Mouse (Mus musculus) large intestine, adult 2 months (tissue): ENCODE results near the gene Htr6. TPM values are rescaled to one million over a fixed set of nuclear protein-coding genes. Genes with fewer than 3 reads are reported as not detected.

ENCODE experiments used
- DNase-seq: peaks from one replicate; pipeline ENCODE4 v3.0.0-alpha.2; 2012; ENCODE audit warnings: low read depth, low spot score
- WGBS: fragments of 180-500 bp; shearing (Covaris S2); methylation state at CpG from one replicate; pipeline ENCODE4 v1.1.7; 2018; 5-methylcytosine and 5-hydroxymethylcytosine counted together
- polyA plus RNA-seq: library from polyadenylated mRNA; depleted of rRNA; stranded (reverse); fragments of >200 nt; gene quantifications from 2 replicates; pipeline ENCODE4 v1.2.3, GENCODE M21; 2012; rRNA removed

Gene Htr6
- polyA plus RNA-seq: 0.26 and 0.32 TPM in 2 replicates

GRCm38 (mm10) chr4:139075041-139075711 is at the start of gene Htr6:
Gene Htr6, minus strand, starts transcription at chr4:139075570.
- 1% methylated on average over 76 of the region's 77 CpGs for WGBS
- DNase-seq: no peak

DNA sequence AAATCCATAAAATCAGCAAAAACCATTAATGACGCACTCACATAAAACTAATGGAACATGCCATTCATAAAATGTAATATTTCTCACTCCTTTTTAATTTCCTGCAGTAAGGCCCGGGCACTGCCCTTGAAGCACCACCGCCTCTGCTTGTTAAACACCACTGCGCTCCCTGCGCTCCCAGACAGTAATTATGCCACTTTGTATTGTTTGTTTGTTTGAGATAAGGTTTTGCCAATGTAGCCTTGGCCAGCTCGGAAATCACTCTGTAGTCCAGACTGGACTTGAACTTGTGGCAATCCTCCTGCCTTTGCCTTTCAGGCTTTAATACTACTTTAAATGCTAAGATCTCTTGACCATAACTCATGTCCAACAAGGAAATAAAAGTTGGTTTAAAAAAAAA is 49.6 kb upstream of the Htr6 start:
- WGBS: 35% methylated on average over 6 of the region's 6 CpGs
- no peak for DNase-seq

GRCm38 (mm10) chr4:139122557-139122956 is 47.2 kb upstream of the Htr6 start:
- no peak for DNase-seq
- 78% methylated on average over 4 of the region's 4 CpGs for WGBS

- DNase-seq: no peak
- WGBS: 52% methylated on average over 7 of the region's 7 CpGs
Measured at GRCm38 (mm10) chr4:139120998-139121397, 45.6 kb upstream of the Htr6 start.

DNA sequence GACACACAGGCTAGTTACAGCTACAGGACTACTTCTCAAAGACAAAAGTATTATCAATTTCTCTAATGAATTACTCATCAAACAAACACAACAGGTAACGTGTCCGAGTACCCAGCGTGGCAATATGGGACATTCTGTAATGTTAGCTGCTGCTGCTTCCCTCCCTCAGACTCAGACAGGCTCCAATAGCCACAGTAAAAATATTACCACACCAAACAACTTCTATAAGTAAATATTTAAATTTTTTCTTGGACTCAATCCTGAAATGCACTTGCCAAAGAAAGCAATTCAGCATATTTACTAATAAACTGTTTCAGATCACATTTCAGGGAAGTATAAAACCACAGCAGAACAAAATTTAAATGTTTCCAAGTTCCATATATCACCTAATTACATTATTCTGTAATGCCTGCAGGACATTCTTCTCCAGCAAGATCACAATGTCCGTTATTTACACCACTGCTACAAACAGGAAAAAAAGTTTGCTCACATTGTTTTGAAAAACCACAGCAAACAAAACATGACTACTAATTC is 45.0 kb upstream of the Htr6 start:
- DNase-seq: no peak
- 31% methylated on average over 4 of the region's 4 CpGs for WGBS

- WGBS: 44% methylated on average over 3 of the region's 3 CpGs
- DNase-seq: no peak
Measured at GRCm38 (mm10) chr4:139116356-139117063, 41.1 kb upstream of the Htr6 start.

GRCm38 (mm10) chr4:139115721-139116120 is 40.4 kb upstream of the Htr6 start:
- no peak for DNase-seq
- 92% methylated on average over 5 of the region's 5 CpGs for WGBS

DNA sequence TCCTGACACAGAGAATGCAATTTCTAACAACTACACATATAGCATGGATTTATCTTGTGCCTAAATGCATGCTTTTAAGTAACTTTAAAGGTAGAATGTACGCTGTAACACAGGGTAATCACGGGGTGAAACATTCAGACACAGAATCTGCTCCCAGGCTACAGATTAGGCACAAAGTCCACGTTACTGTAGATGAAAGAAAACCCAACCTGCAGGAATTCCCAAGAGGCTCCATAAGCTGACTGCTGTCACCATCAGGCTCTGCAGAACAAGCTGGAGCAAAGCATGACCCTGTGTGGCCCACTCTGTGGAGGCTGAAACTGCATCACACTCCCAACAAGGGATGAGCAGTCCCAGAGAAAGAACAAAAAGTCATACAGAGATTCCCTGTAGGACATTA is 37.1 kb upstream of the Htr6 start:
- no peak for DNase-seq
- WGBS: 28% methylated on average over 3 of the region's 3 CpGs

DNA sequence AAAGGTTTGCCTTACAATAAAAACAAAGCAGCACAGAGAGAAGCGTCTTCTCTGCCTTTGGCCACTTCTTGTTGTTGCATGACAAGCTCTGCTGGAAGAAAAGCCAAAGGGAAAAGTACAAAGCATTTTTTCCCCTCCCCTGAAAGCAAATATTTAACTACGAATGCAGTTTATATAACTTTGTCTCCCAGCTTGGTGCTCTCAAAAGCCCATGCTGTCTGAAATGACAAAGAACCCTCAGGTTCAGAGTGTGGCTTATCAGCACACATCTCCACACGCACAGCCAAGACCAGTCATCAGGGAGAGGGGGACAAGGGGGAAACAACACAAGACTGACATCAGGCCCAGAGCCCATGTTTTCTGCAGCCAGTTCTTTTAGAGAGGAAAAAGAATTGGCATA is 36.1 kb upstream of the Htr6 start:
- WGBS: 12% methylated on average over 3 of the region's 3 CpGs
- DNase-seq: no peak

- no peak for DNase-seq
- WGBS: 16% methylated on average over 3 of the region's 3 CpGs
Measured at GRCm38 (mm10) chr4:139110858-139111257, 35.5 kb upstream of the Htr6 start.

DNA sequence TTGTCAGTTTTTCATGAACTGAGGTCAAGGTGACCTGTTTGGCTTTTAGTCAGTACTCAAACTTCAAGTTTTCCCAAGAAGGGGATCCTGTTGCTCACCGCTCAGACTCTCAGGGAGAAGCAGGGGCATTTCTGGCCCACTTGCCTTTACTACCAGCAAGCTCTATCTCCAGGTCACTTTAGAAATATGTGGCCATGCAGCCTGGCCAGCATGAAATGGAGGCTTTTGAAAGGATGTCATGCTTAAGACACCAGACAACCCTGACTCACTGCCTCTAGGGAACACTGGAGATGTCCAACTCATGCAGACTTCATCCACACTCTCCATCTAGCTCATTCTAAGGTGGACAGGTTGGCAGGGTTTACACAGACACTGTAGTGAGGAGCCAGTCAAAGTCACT is 30.1 kb upstream of the Htr6 start:
- DNase-seq: no peak
- 90% methylated on average over 1 of the region's 1 CpGs for WGBS

DNA sequence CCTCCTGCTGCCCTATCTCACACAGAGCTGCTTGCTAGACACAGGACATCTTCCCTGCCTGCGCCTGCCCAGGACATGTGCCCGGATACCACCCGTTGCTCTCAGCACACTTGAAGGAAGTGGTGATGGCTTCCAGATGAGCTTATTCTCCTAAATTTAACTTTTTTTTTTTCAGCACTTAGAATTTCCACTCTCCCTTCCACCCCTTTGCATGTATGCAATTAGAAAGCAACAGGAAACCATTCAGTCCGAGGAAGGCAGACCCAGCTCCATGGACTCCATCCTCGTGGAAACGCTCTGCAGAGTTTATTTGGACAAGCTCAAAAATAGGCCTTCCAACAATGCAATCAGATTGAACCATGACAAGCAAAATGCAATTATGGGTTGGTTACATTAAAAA is 26.2 kb upstream of the Htr6 start:
- WGBS: 76% methylated on average over 6 of the region's 6 CpGs
- DNase-seq: no peak

DNA sequence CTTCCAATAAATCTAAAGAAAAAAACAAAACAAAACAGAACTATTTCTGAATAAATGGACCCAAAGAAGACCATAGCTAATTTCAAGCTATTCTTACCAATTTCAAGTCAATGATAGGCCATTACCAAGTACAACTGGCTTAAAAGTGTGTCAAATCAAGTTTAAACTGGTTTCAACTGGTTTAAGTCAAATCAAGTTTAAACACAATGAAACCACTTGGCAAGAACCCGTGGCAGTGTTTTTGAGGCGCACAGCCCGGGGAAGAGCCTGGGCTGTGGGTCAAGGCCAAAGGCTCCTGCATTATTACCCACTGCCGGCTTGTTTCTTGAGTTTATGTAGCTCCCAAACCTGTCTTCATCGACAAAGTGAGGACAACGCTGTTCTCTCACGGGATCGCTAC is 25.0 kb upstream of the Htr6 start:
- DNase-seq: no peak
- 84% methylated on average over 8 of the region's 8 CpGs for WGBS

GRCm38 (mm10) chr4:139096201-139096600 is 20.8 kb upstream of the Htr6 start:
- WGBS: 11% methylated on average over 5 of the region's 5 CpGs
- peak; percentile 57 for DNase-seq

GRCm38 (mm10) chr4:139095406-139095805 is 20.0 kb upstream of the Htr6 start:
- DNase-seq: no peak
- 11% methylated on average over 1 of the region's 1 CpGs for WGBS

DNA sequence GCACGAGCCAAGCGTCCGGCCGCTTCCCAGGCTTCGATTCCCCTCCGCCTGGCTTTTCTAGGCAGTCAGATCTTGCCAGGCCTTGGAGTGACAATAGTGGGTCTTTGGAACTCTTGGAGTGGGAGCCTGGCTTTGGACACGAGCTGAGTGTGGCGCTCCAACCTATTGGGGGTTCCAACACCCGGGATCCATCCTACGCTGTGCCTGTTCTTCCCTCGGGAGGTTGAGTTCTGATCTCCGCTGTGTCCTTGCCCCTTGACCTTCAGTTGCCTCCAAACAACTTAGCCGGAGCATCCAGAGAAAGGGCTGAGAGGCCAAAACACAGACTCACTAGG is 17.8 kb upstream of the Htr6 start:
- no peak for DNase-seq
- 44% methylated on average over 13 of the region's 13 CpGs for WGBS

- no peak for DNase-seq
- 1% methylated on average over 95 of the region's 105 CpGs for WGBS
Measured at GRCm38 (mm10) chr4:139092356-139093195, 17.2 kb upstream of the Htr6 start, which contains the start of gene Nbl1. Gene Nbl1, minus strand, starts transcription at chr4:139092993.

DNA sequence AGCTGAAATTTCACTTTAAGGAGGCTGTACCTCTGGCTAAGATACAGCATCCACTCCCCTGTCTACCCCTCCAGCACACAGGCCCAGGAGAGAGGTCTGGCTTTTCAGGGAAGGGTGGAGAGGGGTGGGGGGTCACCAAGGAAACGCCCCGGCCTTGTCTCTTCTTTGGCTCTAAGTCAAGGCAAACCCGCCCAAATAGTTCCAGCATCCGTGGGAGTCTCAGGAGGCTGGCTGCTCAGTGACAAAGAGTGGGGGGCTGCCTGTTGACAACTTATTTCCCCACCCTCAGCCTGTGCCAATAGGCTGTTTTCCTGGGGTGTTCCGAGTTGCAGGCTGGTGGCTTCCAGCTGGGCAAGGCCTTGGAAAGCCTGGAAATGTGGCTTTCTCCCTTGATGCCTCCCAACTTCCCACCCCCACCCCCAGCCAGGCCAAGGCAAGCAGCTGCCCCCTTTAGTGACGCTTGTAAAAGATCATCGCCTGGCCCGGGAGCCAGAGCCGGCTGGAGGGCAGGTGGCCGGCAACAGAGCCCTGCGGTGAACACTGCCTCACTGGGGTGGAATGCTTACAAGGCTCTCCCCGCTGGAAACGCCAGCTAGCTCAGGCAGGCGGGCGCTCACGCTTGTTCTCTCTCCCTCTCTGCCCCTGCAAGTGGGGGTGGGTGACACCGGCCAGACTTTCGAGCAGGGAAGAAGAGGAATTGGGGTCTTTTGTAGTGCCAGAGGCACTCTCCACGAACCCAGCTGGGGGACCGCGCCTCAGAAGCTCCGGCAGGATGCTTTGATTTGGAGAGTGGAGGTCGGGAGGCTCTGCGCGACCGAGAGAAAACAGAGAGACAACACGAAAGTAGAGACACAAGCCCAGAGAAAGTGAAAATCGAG is 16.3 kb upstream of the Htr6 start:
- WGBS: 12% methylated on average over 28 of the region's 28 CpGs

GRCm38 (mm10) chr4:139091066-139091465 is 15.7 kb upstream of the Htr6 start:
- WGBS: 65% methylated on average over 7 of the region's 7 CpGs
- no peak for DNase-seq

More for the DNA sequence above, 16.3 kb upstream of the Htr6 start:
- DNase-seq: no peak
